Mouse (Mus musculus) ES-Bruce4 (cell line): Measurements from ENCODE around the gene Lix1l.

ENCODE experiments used
- CTCF ChIP-seq: IDR thresholded peaks from one replicate; pipeline ENCODE4 v1.8.1; 2011; ENCODE audit warnings: low read depth, low read length
- EP300 ChIP-seq: IDR thresholded peaks from 2 replicates; pipeline ENCODE4 v1.6.1; 2011; ENCODE audit warnings: low read depth, low read length; ENCODE audit not compliant: insufficient read depth
- POLR2A ChIP-seq: IDR thresholded peaks from one replicate; pipeline ENCODE4 v1.8.1; 2011; ENCODE audit warnings: low read length; ENCODE audit not compliant: insufficient read depth

DNA sequence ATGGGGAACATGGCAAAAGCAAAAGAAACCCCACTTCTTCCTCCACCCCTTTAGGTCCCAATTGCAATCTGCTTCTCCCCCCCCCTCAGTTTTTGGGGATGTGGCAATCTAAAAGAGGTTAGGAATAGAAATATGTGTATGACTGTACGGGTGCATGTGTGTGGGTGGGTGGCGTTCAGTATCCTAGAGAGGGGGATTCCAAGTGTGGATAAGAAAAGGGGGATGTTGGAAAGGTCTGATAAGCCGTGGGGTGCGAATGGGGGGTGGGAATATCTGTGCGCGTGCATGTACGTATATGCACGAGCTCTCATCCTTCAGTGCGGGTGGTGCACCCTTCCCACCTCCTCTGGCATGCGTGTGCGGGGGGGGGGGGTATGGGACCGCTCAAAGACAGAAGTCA is 4.1 kb upstream of the Lix1l start:
- TF ChIP-seq POLR2A (no peak), CTCF (no peak), EP300 (no peak)
